Mouse (Mus musculus): ENCODE results near the gene Bmt2.

DNA sequence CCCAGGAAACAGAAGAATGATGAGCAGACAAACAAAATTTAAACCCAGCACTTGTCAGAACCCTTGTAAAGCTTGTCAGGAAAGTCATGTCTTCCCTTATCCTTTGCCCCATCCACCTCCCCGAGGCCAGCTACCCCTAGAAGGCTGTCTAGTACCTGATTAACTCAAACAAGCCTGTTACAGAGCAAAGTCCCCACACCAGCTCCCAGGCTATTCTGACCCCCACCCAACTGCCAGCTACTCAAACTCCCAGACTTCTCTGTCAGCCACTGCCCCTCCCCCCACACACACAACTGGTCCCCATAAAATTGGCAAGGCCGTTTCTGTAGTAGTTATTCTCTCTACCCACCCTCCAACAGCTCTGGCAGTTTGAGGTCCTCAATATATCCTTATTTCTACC, 91.2 kb downstream of the Bmt2 start:
- TF ChIP-seq CTCF (IDR thresholded peaks at IDR 0.05), result no peak
- TF ChIP-seq EP300 (IDR thresholded peaks at IDR 0.05), result no peak

Data from lung, postnatal 0 days (tissue).